Mouse (Mus musculus) small intestine, adult 10 weeks (tissue): Measurements from ENCODE around the gene Iqcf5. TPM values are rescaled to one million over a fixed set of nuclear protein-coding genes. Genes with fewer than 3 reads are reported as not detected.

ENCODE experiments used
- polyA plus RNA-seq: library from polyadenylated mRNA; stranded (reverse); fragments of 350-450 nt; fragmentation: Illumina TruSeq; extraction: RNeasy Lipid Tissue Mini Kit (QIAGEN cat#74804); gene quantifications from one replicate; pipeline ENCODE4 v1.2.3, GENCODE M21; 2014; ENCODE audit warnings: low replicate concordance

The Iqcf5 gene
- polyA plus RNA-seq, result not detected

GRCm38 (mm10) chr9:106514273-106514672 lies at the start of gene Iqcf5:
Gene Iqcf5, plus strand, starts transcription at chr9:106514573.

GRCm38 (mm10) chr9:106465571-106466200 lies 48.7 kb upstream of the Iqcf5 start, which contains the start of gene Gpr62:
Gene Gpr62, minus strand, starts transcription at chr9:106465938.

GRCm38 (mm10) chr9:106475663-106476001 lies 38.7 kb upstream of the Iqcf5 start, which contains the start of gene Rrp9:
Gene Rrp9, plus strand, starts transcription at chr9:106475963.

GRCm38 (mm10) chr9:106476924-106477484 lies 37.4 kb upstream of the Iqcf5 start, which contains the start of gene Parp3:
Gene Parp3, minus strand, starts transcription at chr9:106476949.

GRCm38 (mm10) chr9:106499667-106500066 lies 14.7 kb upstream of the Iqcf5 start, which contains the start of gene Iqcf1:
Gene Iqcf1, plus strand, starts transcription at chr9:106499967.

GRCm38 (mm10) chr9:106561531-106561930 lies 47.2 kb downstream of the Iqcf5 start, which contains the start of gene Iqcf3:
Gene Iqcf3, minus strand, starts transcription at chr9:106561631.

Other genes starting within 250 kb of the Iqcf5 start
- gene Poc1a, start 233.5 kb upstream of the Iqcf5 start, polyA plus RNA-seq, result 0.37 TPM
- gene Dusp7, start 145.9 kb upstream of the Iqcf5 start, polyA plus RNA-seq, result 5.7 TPM
- 5.7 TPM for gene Rpl29, start 85.1 kb upstream of the Iqcf5 start, polyA plus RNA-seq
- gene Acy1, start 76.3 kb upstream of the Iqcf5 start, polyA plus RNA-seq, result 7.4 TPM
- gene Abhd14b, start 67.1 kb upstream of the Iqcf5 start, polyA plus RNA-seq, result 12.4 TPM
- gene Abhd14a, start 66.9 kb upstream of the Iqcf5 start, polyA plus RNA-seq, result 1.6 TPM
- gene Pcbp4, start 61.3 kb upstream of the Iqcf5 start, polyA plus RNA-seq, result 0.63 TPM
- not detected for gene Gpr62, start 48.6 kb upstream of the Iqcf5 start, polyA plus RNA-seq
- not detected for gene Rrp9, start 38.6 kb upstream of the Iqcf5 start, polyA plus RNA-seq
- 5.5 TPM for gene Parp3, start 37.6 kb upstream of the Iqcf5 start, polyA plus RNA-seq
- gene Iqcf1, start 14.6 kb upstream of the Iqcf5 start, polyA plus RNA-seq, result not detected
- gene Iqcf3, start 47.1 kb downstream of the Iqcf5 start, polyA plus RNA-seq, result 1.5 TPM
- not detected for gene Iqcf4, start 56.4 kb downstream of the Iqcf5 start, polyA plus RNA-seq
- not detected for gene Iqcf6, start 112.0 kb downstream of the Iqcf5 start, polyA plus RNA-seq
- gene Grm2, start 141.5 kb downstream of the Iqcf5 start, polyA plus RNA-seq, result not detected
- gene Tex264, start 171.4 kb downstream of the Iqcf5 start, polyA plus RNA-seq, result 3.5 TPM